Mouse (Mus musculus) brain, adult 2 months (tissue): ENCODE data around the gene Gm37240.
A peak's percentile ranks its signal among the peaks of the same experiment; 100 is the strongest.

Source experiments
- DNase-seq: peaks from one replicate; pipeline ENCODE4 v3.0.0; 2011; ENCODE audit warnings: low read depth, low spot score

Gm37240 gene

GRCm38 (mm10) chr3:85827815-85828214, 59.5 kb downstream of the Gm37240 start:
- peak; percentile 14 for DNase-seq

- no peak for DNase-seq
Measured at GRCm38 (mm10) chr3:85827283-85827682, 60.0 kb downstream of the Gm37240 start.

GRCm38 (mm10) chr3:85820839-85821548, 66.3 kb downstream of the Gm37240 start:
- no peak for DNase-seq

GRCm38 (mm10) chr3:85819319-85819718, 68.0 kb downstream of the Gm37240 start:
- no peak for DNase-seq

- no peak for DNase-seq
Measured at GRCm38 (mm10) chr3:85817191-85817590, 70.1 kb downstream of the Gm37240 start, which contains the start of gene Fam160a1. TSS of gene Fam160a1 (minus strand) at chr3:85817291.

- peak; percentile 83 for DNase-seq
Measured at GRCm38 (mm10) chr3:85814241-85814640, 73.1 kb downstream of the Gm37240 start.

GRCm38 (mm10) chr3:85813101-85814014, 74.0 kb downstream of the Gm37240 start:
- no peak for DNase-seq

GRCm38 (mm10) chr3:85812010-85812409, 75.3 kb downstream of the Gm37240 start:
- no peak for DNase-seq

- no peak for DNase-seq
Measured at GRCm38 (mm10) chr3:85793166-85793565, 94.2 kb downstream of the Gm37240 start.

GRCm38 (mm10) chr3:85789748-85790147, 97.6 kb downstream of the Gm37240 start:
- DNase-seq = peak; percentile 30

- no peak for DNase-seq
Measured at GRCm38 (mm10) chr3:85786501-85786900, 100.8 kb downstream of the Gm37240 start.

- no peak for DNase-seq
Measured at GRCm38 (mm10) chr3:85780906-85781305, 106.4 kb downstream of the Gm37240 start.

- DNase-seq = no peak
Measured at GRCm38 (mm10) chr3:85780332-85780731, 107.0 kb downstream of the Gm37240 start.

- DNase-seq = no peak
Measured at GRCm38 (mm10) chr3:85777841-85778240, 109.5 kb downstream of the Gm37240 start.

- no peak for DNase-seq
Measured at GRCm38 (mm10) chr3:85777356-85777755, 110.0 kb downstream of the Gm37240 start.

- DNase-seq = peak; percentile 36
Measured at GRCm38 (mm10) chr3:85776707-85777106, 110.6 kb downstream of the Gm37240 start.

GRCm38 (mm10) chr3:85776126-85776525, 111.2 kb downstream of the Gm37240 start:
- no peak for DNase-seq

- peak; percentile 60 for DNase-seq
Measured at GRCm38 (mm10) chr3:85773886-85774285, 113.4 kb downstream of the Gm37240 start.

- DNase-seq = peak; percentile 53
Measured at GRCm38 (mm10) chr3:85773425-85773824, 113.9 kb downstream of the Gm37240 start.

- no peak for DNase-seq
Measured at GRCm38 (mm10) chr3:85764937-85765337, 122.4 kb downstream of the Gm37240 start.

- no peak for DNase-seq
Measured at GRCm38 (mm10) chr3:85764008-85764834, 123.1 kb downstream of the Gm37240 start.

GRCm38 (mm10) chr3:85757944-85758343, 129.4 kb downstream of the Gm37240 start:
- DNase-seq = no peak
